Mouse (Mus musculus) forebrain, embryonic 12.5 days (tissue): ENCODE results near the gene Tstd2. TPM values are rescaled to one million over a fixed set of nuclear protein-coding genes. Genes with fewer than 3 reads are reported as not detected.
A peak's percentile ranks its signal among the peaks of the same experiment; 100 is the strongest.

ENCODE experiments used
- ATAC-seq: fragments of 200-750 bp; cut with Nextera tagmentation; 2 replicates; pipeline ENCODE4 v1.8.0; 2017; ENCODE audit warnings: moderate TSS enrichment; ENCODE audit not compliant: low FRiP score
- H3K27ac ChIP-seq: fragments of 300-500 bp; sonication (generic); 2 replicates; pipeline ENCODE4 v1.5.1; 2016; ENCODE audit warnings: mild to moderate bottlenecking
- H3K27me3 ChIP-seq: fragments of 300-500 bp; sonication (generic); 2 replicates; pipeline ENCODE4 v1.6.1; 2016; ENCODE audit warnings: mild to moderate bottlenecking
- H3K36me3 ChIP-seq: fragments of 300-500 bp; sonication (generic); replicated peaks from 2 replicates; pipeline ENCODE4 v1.6.1; 2016; ENCODE audit warnings: mild to moderate bottlenecking
- H3K4me1 ChIP-seq: fragments of 300-500 bp; sonication (generic); 2 replicates; pipeline ENCODE4 v1.6.1; 2016
- H3K4me2 ChIP-seq: fragments of 300-500 bp; sonication (generic); 2 replicates; pipeline ENCODE4 v1.6.1; 2016; ENCODE audit warnings: mild to moderate bottlenecking, moderate library complexity
- H3K4me3 ChIP-seq: fragments of 300-500 bp; sonication (generic); replicated peaks from 2 replicates; pipeline ENCODE4 v1.5.1; 2016; ENCODE audit warnings: mild to moderate bottlenecking
- H3K9ac ChIP-seq: fragments of 300-500 bp; sonication (generic); 2 replicates; pipeline ENCODE4 v1.6.1; 2016; ENCODE audit warnings: mild to moderate bottlenecking
- H3K9me3 ChIP-seq: fragments of 300-500 bp; sonication (generic); 2 replicates; pipeline ENCODE4 v1.6.1; 2016
- WGBS: fragments of 180-500 bp; shearing (Covaris S2); methylation state at CpG from one replicate; pipeline ENCODE4 v1.1.7; 2016; 5-methylcytosine and 5-hydroxymethylcytosine counted together
- polyA plus RNA-seq: library from polyadenylated mRNA; unstranded; fragments of >200 nt; fragmentation: Nextera tagmentation; extraction: Ambion mirVana; gene quantifications from 2 replicates; pipeline ENCODE4 v1.2.1, GENCODE M21; 2016

The Tstd2 gene
- 56.1 and 60.6 TPM in 2 replicates for polyA plus RNA-seq

GRCm38 (mm10) chr4:46138287-46139222 lies at the start of gene Tstd2, which contains the start of gene Ncbp1:
Gene Tstd2, minus strand, starts transcription at chr4:46138694.
Gene Ncbp1, plus strand, starts transcription at chr4:46138613.
- under 1% methylated on average over 86 of the region's 90 CpGs for WGBS
- peak; percentile 89 for ATAC-seq

GRCm38 (mm10) chr4:46186466-46186865 lies 48.0 kb upstream of the Tstd2 start:
- peaks cover 85% of the 10 kb centered on the region for H3K36me3 ChIP-seq
- no peaks in the 10 kb centered on the region for H3K27me3 ChIP-seq
- WGBS: 74% methylated on average over 3 of the region's 3 CpGs
- H3K9me3 ChIP-seq: no peaks in the 10 kb centered on the region
- H3K9ac ChIP-seq: no peak overlapping the region
- no peaks in the 10 kb centered on the region for H3K4me1 ChIP-seq
- H3K4me3 ChIP-seq: no peak overlapping the region
- no peak for ATAC-seq
- H3K4me2 ChIP-seq: no peak overlapping the region
- H3K27ac ChIP-seq: no peak overlapping the region

More at GRCm38 (mm10) chr4:46138287-46139222, at the start of gene Tstd2, which contains the start of gene Ncbp1:
- H3K4me2 ChIP-seq: peak within 1 kb of the TSS; percentile 69
- peak within 1 kb of the TSS; percentile 88 for H3K4me3 ChIP-seq
- H3K9me3 ChIP-seq: no peaks in the 10 kb centered on the region
- peaks cover 28% of the 10 kb centered on the region for H3K4me1 ChIP-seq
- H3K27me3 ChIP-seq: no peaks in the 10 kb centered on the region
- H3K36me3 ChIP-seq: peaks cover 18% of the 10 kb centered on the region
- H3K27ac ChIP-seq: peak within 1 kb of the TSS; percentile 99
- H3K9ac ChIP-seq: peak within 1 kb of the TSS; percentile 95

- no peak overlapping the region for H3K4me2 ChIP-seq
- H3K27ac ChIP-seq: no peak overlapping the region
- no peaks in the 10 kb centered on the region for H3K9me3 ChIP-seq
- no peak overlapping the region for H3K9ac ChIP-seq
- H3K36me3 ChIP-seq: peaks cover 85% of the 10 kb centered on the region
- ATAC-seq: no peak
- H3K4me1 ChIP-seq: no peaks in the 10 kb centered on the region
- 81% methylated on average over 9 of the region's 9 CpGs for WGBS
- H3K4me3 ChIP-seq: no peak overlapping the region
- H3K27me3 ChIP-seq: no peaks in the 10 kb centered on the region
Observed at GRCm38 (mm10) chr4:46185890-46186289, 47.4 kb upstream of the Tstd2 start.

GRCm38 (mm10) chr4:46185423-46185822 lies 46.9 kb upstream of the Tstd2 start:
- H3K27me3 ChIP-seq: no peaks in the 10 kb centered on the region
- no peak for ATAC-seq
- H3K27ac ChIP-seq: no peak overlapping the region
- no peak overlapping the region for H3K4me2 ChIP-seq
- WGBS: 73% methylated on average over 8 of the region's 8 CpGs
- no peak overlapping the region for H3K4me3 ChIP-seq
- H3K9me3 ChIP-seq: no peaks in the 10 kb centered on the region
- no peaks in the 10 kb centered on the region for H3K4me1 ChIP-seq
- no peak overlapping the region for H3K9ac ChIP-seq
- H3K36me3 ChIP-seq: peaks cover 82% of the 10 kb centered on the region

- Histone ChIP-seq H3K9me3 (no peaks in the 10 kb centered on the region), H3K4me1 (no peaks in the 10 kb centered on the region), H3K27ac (no peak overlapping the region), H3K4me3 (no peak overlapping the region), H3K27me3 (no peaks in the 10 kb centered on the region), H3K36me3 (peaks cover 81% of the 10 kb centered on the region), H3K4me2 (no peak overlapping the region), H3K9ac (no peak overlapping the region)
- ATAC-seq: no peak
- 85% methylated on average over 7 of the region's 7 CpGs for WGBS
Observed at GRCm38 (mm10) chr4:46182181-46182580, 43.7 kb upstream of the Tstd2 start.

GRCm38 (mm10) chr4:46181168-46181567 lies 42.7 kb upstream of the Tstd2 start:
- Histone ChIP-seq H3K4me3 (no peak overlapping the region), H3K27me3 (no peaks in the 10 kb centered on the region), H3K9me3 (no peaks in the 10 kb centered on the region), H3K4me1 (no peaks in the 10 kb centered on the region), H3K4me2 (no peak overlapping the region), H3K27ac (no peak overlapping the region), H3K36me3 (peaks cover 88% of the 10 kb centered on the region), H3K9ac (no peak overlapping the region)
- WGBS: 68% methylated on average over 6 of the region's 6 CpGs
- no peak for ATAC-seq

- WGBS: 85% methylated on average over 7 of the region's 7 CpGs
- H3K4me2 ChIP-seq: no peak overlapping the region
- no peaks in the 10 kb centered on the region for H3K9me3 ChIP-seq
- H3K9ac ChIP-seq: no peak overlapping the region
- no peak overlapping the region for H3K4me3 ChIP-seq
- no peaks in the 10 kb centered on the region for H3K27me3 ChIP-seq
- peaks cover 88% of the 10 kb centered on the region for H3K36me3 ChIP-seq
- H3K4me1 ChIP-seq: no peaks in the 10 kb centered on the region
- no peak overlapping the region for H3K27ac ChIP-seq
- no peak for ATAC-seq
Observed at GRCm38 (mm10) chr4:46177496-46177895, 39.0 kb upstream of the Tstd2 start.

GRCm38 (mm10) chr4:46177018-46177417 lies 38.5 kb upstream of the Tstd2 start:
- Histone ChIP-seq H3K27ac (no peak overlapping the region), H3K9ac (no peak overlapping the region), H3K4me3 (no peak overlapping the region), H3K9me3 (no peaks in the 10 kb centered on the region), H3K36me3 (peaks cover 86% of the 10 kb centered on the region), H3K27me3 (no peaks in the 10 kb centered on the region), H3K4me2 (no peak overlapping the region), H3K4me1 (no peaks in the 10 kb centered on the region)
- no peak for ATAC-seq
- 87% methylated on average over 5 of the region's 5 CpGs for WGBS

GRCm38 (mm10) chr4:46176313-46176712 lies 37.8 kb upstream of the Tstd2 start:
- Histone ChIP-seq H3K9me3 (no peaks in the 10 kb centered on the region), H3K4me3 (no peak overlapping the region), H3K27ac (no peak overlapping the region), H3K36me3 (peaks cover 86% of the 10 kb centered on the region), H3K9ac (no peak overlapping the region), H3K27me3 (no peaks in the 10 kb centered on the region), H3K4me2 (no peak overlapping the region), H3K4me1 (no peaks in the 10 kb centered on the region)
- ATAC-seq: no peak
- WGBS: 75% methylated on average over 4 of the region's 4 CpGs

GRCm38 (mm10) chr4:46171761-46172160 lies 33.3 kb upstream of the Tstd2 start:
- H3K36me3 ChIP-seq: peaks cover 92% of the 10 kb centered on the region
- H3K27ac ChIP-seq: no peak overlapping the region
- H3K27me3 ChIP-seq: no peaks in the 10 kb centered on the region
- no peaks in the 10 kb centered on the region for H3K4me1 ChIP-seq
- WGBS: 94% methylated on average over 7 of the region's 7 CpGs
- ATAC-seq: no peak
- no peak overlapping the region for H3K4me2 ChIP-seq
- H3K9ac ChIP-seq: no peak overlapping the region
- no peaks in the 10 kb centered on the region for H3K9me3 ChIP-seq
- no peak overlapping the region for H3K4me3 ChIP-seq

- no peak for ATAC-seq
- Histone ChIP-seq H3K4me3 (no peak overlapping the region), H3K4me2 (no peak overlapping the region), H3K27ac (no peak overlapping the region), H3K36me3 (peaks cover 97% of the 10 kb centered on the region), H3K9ac (no peak overlapping the region), H3K27me3 (no peaks in the 10 kb centered on the region), H3K4me1 (no peaks in the 10 kb centered on the region), H3K9me3 (no peaks in the 10 kb centered on the region)
- 93% methylated on average over 5 of the region's 5 CpGs for WGBS
Observed at GRCm38 (mm10) chr4:46165831-46166230, 27.3 kb upstream of the Tstd2 start.

GRCm38 (mm10) chr4:46164027-46164426 lies 25.5 kb upstream of the Tstd2 start:
- no peak overlapping the region for H3K27ac ChIP-seq
- H3K4me3 ChIP-seq: no peak overlapping the region
- no peaks in the 10 kb centered on the region for H3K27me3 ChIP-seq
- H3K36me3 ChIP-seq: peaks cover 96% of the 10 kb centered on the region
- ATAC-seq: no peak
- H3K4me2 ChIP-seq: no peak overlapping the region
- H3K4me1 ChIP-seq: no peaks in the 10 kb centered on the region
- no peaks in the 10 kb centered on the region for H3K9me3 ChIP-seq
- H3K9ac ChIP-seq: no peak overlapping the region
- WGBS: 88% methylated on average over 2 of the region's 2 CpGs
